Comparison of ENCODE assay signal across 26 mouse cellular contexts in genomic region chr2:143983482-143983881, GRCm38 (mm10). TPM values are rescaled to one million over a fixed set of nuclear protein-coding genes. Genes with fewer than 3 reads are reported as not detected.
A peak's percentile ranks its signal among the peaks of the same experiment; 100 is the strongest.
DNase-seq lines count a peak whose midpoint lies in the region; ATAC-seq and TF ChIP-seq lines count a peak whose summit lies in the region.
"Had no signal": no experiment of that assay in that cellular context is flagged by ENCODE, and none has a peak within 500 bp of the region (broad histone marks: within the 10 kb centered on the region; RNA-seq: fewer than 3 reads in every experiment).

No protein-coding gene starts in this region.

- 0 out of 2 replicates have a peak, but pooled peaks cover 5% of the 10 kb centered on the region for H3K36me3 ChIP-seq in midbrain, embryonic 14.5 days (ENCODE audit: control insufficient read depth, insufficient read depth, low read length)
- H3K36me3 ChIP-seq: hindbrain, embryonic 15.5 days had no signal

- TF ChIP-seq CTCF in layer of hippocampus, adult 2 months (conservative IDR thresholded peaks at IDR 0.05): no peak

- no peak for DNase-seq in layer of hippocampus, adult 2 months (ENCODE audit: low spot score in 2 of 2)
- no peak for DNase-seq in layer of hippocampus, postnatal 14 days (ENCODE audit: low spot score in 2 of 2)
- DNase-seq in CD4-positive helper T cell, adult 2 months (ENCODE audit: low read depth, low spot score): peak; percentile 29
- DNase-seq in induced T-regulatory cell, adult 2 months (ENCODE audit: low read depth): peak; percentile 45
- DNase-seq in testis, postnatal 14 days (ENCODE audit: low spot score): no peak
- DNase-seq in midbrain, embryonic 14.5 days: no peak
- DNase-seq: adrenal gland, adult 2 months; cerebellum, adult 8-10 months; heart, postnatal 14 days; kidney, adult 18-20 months; lung, adult 2 months; right cerebral cortex, adult 18-20 months had no signal

- H3K4me2 ChIP-seq in midbrain, embryonic 14.5 days (ENCODE audit: low read length): no peak overlapping the region
- H3K4me2 ChIP-seq: hindbrain, embryonic 15.5 days; neural tube, embryonic 13.5 days had no signal

- H3K9me3 ChIP-seq in midbrain, embryonic 14.5 days (ENCODE audit: control insufficient read depth, low read length): no peaks in the 10 kb centered on the region
- H3K9me3 ChIP-seq: embryonic facial prominence, embryonic 10.5 days; hindbrain, embryonic 15.5 days; midbrain, embryonic 10.5 days; neural tube, embryonic 13.5 days had no signal

- H3K4me3 ChIP-seq in layer of hippocampus, adult 2 months: no peak overlapping the region
- no peak overlapping the region for H3K4me3 ChIP-seq in midbrain, embryonic 14.5 days (replicated peaks; ENCODE audit: low read depth, low read length)
- H3K4me3 ChIP-seq: embryonic facial prominence, embryonic 10.5 days; hindbrain, embryonic 15.5 days; midbrain, embryonic 10.5 days; neural tube, embryonic 13.5 days had no signal

- H3K27ac ChIP-seq in layer of hippocampus, adult 2 months: peak overlapping the region; percentile 44; the same call in 1 of the 2 replicates
- no peak overlapping the region for H3K27ac ChIP-seq in midbrain, embryonic 14.5 days (replicated peaks; ENCODE audit: low read depth, low read length)
- H3K27ac ChIP-seq: embryonic facial prominence, embryonic 10.5 days; hindbrain, embryonic 15.5 days; kidney, postnatal 0 days; macrophage; midbrain, embryonic 10.5 days; neural tube, embryonic 13.5 days had no signal

- H3K27me3 ChIP-seq in midbrain, embryonic 14.5 days (ENCODE audit: control insufficient read depth, insufficient read depth, low read length): no peaks in the 10 kb centered on the region
- H3K27me3 ChIP-seq: hindbrain, embryonic 15.5 days; neural tube, embryonic 13.5 days had no signal

- peak; percentile 75 for ATAC-seq in CD4-positive, CD25-positive, alpha-beta regulatory T cell, adult 4 months
- ATAC-seq in midbrain, embryonic 14.5 days (ENCODE audit: low FRiP score, low TSS enrichment): no peak

- WGBS in midbrain, embryonic 14.5 days: 71% methylated on average over 2 of the region's 2 CpGs

- no peaks in the 10 kb centered on the region for H3K4me1 ChIP-seq in midbrain, embryonic 14.5 days (ENCODE audit: control insufficient read depth, insufficient read depth, low read length)
- H3K4me1 ChIP-seq: embryonic facial prominence, embryonic 10.5 days; hindbrain, embryonic 15.5 days; midbrain, embryonic 10.5 days had no signal

- H3K9ac ChIP-seq in midbrain, embryonic 14.5 days (replicated peaks; ENCODE audit: low read length): no peak overlapping the region
- H3K9ac ChIP-seq: hindbrain, embryonic 15.5 days; neural tube, embryonic 13.5 days had no signal

RNA-seq across cellular contexts. Expression of gene Rrbp1, which starts 27.6 kb away (rescaled TPM):
- 10 to 100 TPM; 52.6 to 56.3 TPM for total RNA-seq in layer of hippocampus, adult 2 months (2021)
- 10 to 100 TPM; 86.8 to 90.1 TPM for total RNA-seq in layer of hippocampus, postnatal 14 days (2021)
- polyA plus RNA-seq in CD4-positive, CD25-positive, alpha-beta regulatory T cell, adult 4 months (2017; shearing (Covaris generic)): 10 to 100 TPM; 35.6 to 47.4 TPM
- 21.3 and 25.5 TPM in 2 replicates for polyA plus RNA-seq in midbrain, embryonic 14.5 days (2014; fragmentation: Nextera tagmentation; extraction: Ambion mirVana)

RNA-seq across cellular contexts. Expression of gene Banf2, which starts 49.4 kb away (rescaled TPM):
- total RNA-seq in layer of hippocampus, adult 2 months (2021): not detected
- not detected for total RNA-seq in layer of hippocampus, postnatal 14 days (2021)
- polyA plus RNA-seq in CD4-positive, CD25-positive, alpha-beta regulatory T cell, adult 4 months (2017; shearing (Covaris generic)): not detected
- polyA plus RNA-seq in midbrain, embryonic 14.5 days (2014; fragmentation: Nextera tagmentation; extraction: Ambion mirVana): not detected in 2 replicates
- total RNA-seq: adrenal gland, adult 2 months; gastrocnemius, adult 8-10 months; heart, adult 18-20 months; heart, postnatal 14 days; layer of hippocampus, adult 18-20 months; left cerebral cortex, postnatal 36 days; liver, adult 2 months; monocyte, adult 5-6 weeks had no signal
- polyA plus RNA-seq: adrenal gland, adult 2 months; embryonic facial prominence, embryonic 10.5 days; forebrain, embryonic 11.5 days; hindbrain, embryonic 15.5 days; kidney, postnatal 0 days; liver, adult 2 months; lung, adult 2 months; macrophage; midbrain, embryonic 10.5 days; neural tube, embryonic 13.5 days had no signal

Comparison
In these comparisons a context has a peak if more than half of its experiments do, and no peak if none do; other contexts are left out.
1. DNase-seq: peak in CD4-positive helper T cell, adult 2 months (single experiment) and induced T-regulatory cell, adult 2 months (single experiment); none in layer of hippocampus, adult 2 months (0 of 2), layer of hippocampus, postnatal 14 days (0 of 2), testis, postnatal 14 days (single experiment) and midbrain, embryonic 14.5 days (single experiment).